Mouse (Mus musculus) liver, adult (tissue): ENCODE measurements at regions not wholly inside any gene's neighbourhood (a gene's known extent, or its start where the extent isn't known, plus 50 kb on each side); places are given as distances from the start of the nearest gene placed in this dataset.

ENCODE experiments used
- GATA4 ChIP-seq: IDR thresholded peaks from 2 replicates; pipeline ENCODE4 v1.6.1; 2014; ENCODE audit warnings: mild to moderate bottlenecking, low read length; ENCODE audit not compliant: insufficient replicate concordance

- TF ChIP-seq GATA4, result no peak
These were observed 112.5 kb upstream of the Gas1 start for GRCm38 (mm10) chr13:60289650-60290049.

GRCm38 (mm10) chr13:60290820-60291219 lies 113.7 kb upstream of the Gas1 start:
- no peak for TF ChIP-seq GATA4

GRCm38 (mm10) chr13:60291344-60291743 lies 114.2 kb upstream of the Gas1 start:
- TF ChIP-seq GATA4, result no peak

- no peak for TF ChIP-seq GATA4
These were observed 119.2 kb upstream of the Gas1 start for GRCm38 (mm10) chr13:60296201-60296895.

- TF ChIP-seq GATA4, result no peak
These were observed 119.7 kb upstream of the Gas1 start for GRCm38 (mm10) chr13:60296896-60297275.

- no peak for TF ChIP-seq GATA4
These were observed 121.4 kb upstream of the Gas1 start for GRCm38 (mm10) chr13:60298575-60298974.

GRCm38 (mm10) chr13:60299076-60299475 lies 121.9 kb upstream of the Gas1 start:
- TF ChIP-seq GATA4, result no peak

GRCm38 (mm10) chr13:60303561-60303960 lies 126.4 kb upstream of the Gas1 start:
- TF ChIP-seq GATA4, result no peak

- no peak for TF ChIP-seq GATA4
These were observed 128.1 kb upstream of the Gas1 start for GRCm38 (mm10) chr13:60305028-60305810.

GRCm38 (mm10) chr13:60308062-60308801 lies 131.1 kb upstream of the Gas1 start:
- TF ChIP-seq GATA4, result no peak

- TF ChIP-seq GATA4, result no peak
These were observed 132.3 kb upstream of the Gas1 start for GRCm38 (mm10) chr13:60309482-60309881.

- no peak for TF ChIP-seq GATA4
These were observed 132.8 kb upstream of the Gas1 start for GRCm38 (mm10) chr13:60309926-60310325.

- no peak for TF ChIP-seq GATA4
These were observed 135.4 kb upstream of the Gas1 start for GRCm38 (mm10) chr13:60312397-60313085.

- no peak for TF ChIP-seq GATA4
These were observed 141.4 kb upstream of the Gas1 start for GRCm38 (mm10) chr13:60318436-60319020.

- TF ChIP-seq GATA4, result no peak
These were observed 142.1 kb upstream of the Gas1 start for GRCm38 (mm10) chr13:60319268-60319667.
